Comparison of ENCODE assay signal across 25 mouse cellular contexts in genomic region chr4:99636711-99637110, GRCm38 (mm10). TPM values are rescaled to one million over a fixed set of nuclear protein-coding genes. Genes with fewer than 3 reads are reported as not detected.
DNase-seq lines count a peak whose midpoint lies in the region; TF ChIP-seq lines count a peak whose summit lies in the region.
"Had no signal": no experiment of that assay in that cellular context is flagged by ENCODE, and none has a peak within 500 bp of the region (broad histone marks: within the 10 kb centered on the region; RNA-seq: fewer than 3 reads in every experiment).

No protein-coding gene starts in this region.

- peak; percentile 40 for DNase-seq in heart, adult 11 months
- DNase-seq in heart, adult 8-10 months (ENCODE audit: low spot score): no peak
- DNase-seq in ES-E14 (ENCODE audit: low read depth, low spot score): no peak
- DNase-seq in ZHBTc4 (ENCODE audit: low read depth, low spot score): peak; percentile 93
- DNase-seq in adrenal gland, postnatal 14 days: no peak
- DNase-seq in embryonic facial prominence, embryonic 10.5 days (ENCODE audit: low spot score): no peak
- DNase-seq: adrenal gland, adult 2 months; adrenal gland, postnatal 10 days; adrenal gland, postnatal 36 days; B cell, adult 2 months; cerebellum, adult 11-12 months; cerebellum, adult 2 months; cerebellum, adult 9-10 months; cerebellum, postnatal 10 days; cerebellum, postnatal 25 days had no signal

- WGBS in embryonic facial prominence, embryonic 10.5 days: 91% methylated on average over 4 of the region's 4 CpGs

- peaks cover 5 to 22% of the 10 kb centered on the region in 2 experiments for H3K4me1 ChIP-seq in ES-E14 (ENCODE audit: control insufficient read depth in 2 of 2, insufficient read depth in 2 of 2, low read length in 2 of 2, poor library complexity in 1 of 2)
- no peaks in the 10 kb centered on the region for H3K4me1 ChIP-seq in embryonic facial prominence, embryonic 10.5 days
- H3K4me1 ChIP-seq: embryonic facial prominence, embryonic 13.5 days; embryonic facial prominence, embryonic 15.5 days; forebrain, embryonic 10.5 days; forebrain, embryonic 12.5 days had no signal

- in situ Hi-C loops in ES-E14 (cut with MboI; ENCODE audit: low sequenced_read_pairs in 2 of 2, unreplicated experiment in 2 of 2): no loop called here

- no peak overlapping the region for H3K9ac ChIP-seq in ES-E14 (ENCODE audit: insufficient read depth, low read depth, low read length, poor library complexity, severe bottlenecking)
- H3K9ac ChIP-seq: embryonic facial prominence, embryonic 13.5 days; embryonic facial prominence, embryonic 15.5 days; forebrain, embryonic 12.5 days had no signal

- no peaks in the 10 kb centered on the region for H3K36me3 ChIP-seq in ES-E14 (ENCODE audit: control insufficient read depth, insufficient read depth, low read length, poor library complexity, severe bottlenecking)
- no peaks in the 10 kb centered on the region for H3K36me3 ChIP-seq in embryonic facial prominence, embryonic 10.5 days (replicated peaks)
- H3K36me3 ChIP-seq: embryonic facial prominence, embryonic 13.5 days; embryonic facial prominence, embryonic 15.5 days; forebrain, embryonic 10.5 days; forebrain, embryonic 12.5 days had no signal

- no peak overlapping the region for H3K4me3 ChIP-seq in ES-E14 (ENCODE audit: insufficient read depth in 1 of 2, low read depth in 1 of 2, low read length in 2 of 2, poor library complexity in 1 of 2, severe bottlenecking in 1 of 2)
- H3K4me3 ChIP-seq in embryonic facial prominence, embryonic 10.5 days: no peak overlapping the region
- H3K4me3 ChIP-seq: embryonic facial prominence, embryonic 13.5 days; embryonic facial prominence, embryonic 15.5 days; erythroblast, embryonic 14.5 days; forebrain, embryonic 10.5 days; forebrain, embryonic 12.5 days had no signal

- peaks cover 18% of the 10 kb centered on the region for H3K27me3 ChIP-seq in embryonic facial prominence, embryonic 10.5 days (replicated peaks; ENCODE audit: low read depth, poor library complexity, severe bottlenecking)
- H3K27me3 ChIP-seq: CH12.LX; embryonic facial prominence, embryonic 15.5 days had no signal

- peak overlapping the region; percentile 52; the same call in 1 of the 2 replicates for H3K27ac ChIP-seq in ES-E14 (ENCODE audit: insufficient read depth, low read depth, low read length, poor library complexity, severe bottlenecking)
- no peak overlapping the region for H3K27ac ChIP-seq in embryonic facial prominence, embryonic 10.5 days (replicated peaks)
- H3K27ac ChIP-seq: embryonic facial prominence, embryonic 13.5 days; embryonic facial prominence, embryonic 15.5 days; forebrain, embryonic 10.5 days; forebrain, embryonic 12.5 days had no signal

- H3K9me3 ChIP-seq in ES-E14 (ENCODE audit: control insufficient read depth, insufficient read depth, low read depth, low read length): no peaks in the 10 kb centered on the region
- H3K9me3 ChIP-seq in embryonic facial prominence, embryonic 10.5 days: no peaks in the 10 kb centered on the region
- H3K9me3 ChIP-seq: embryonic facial prominence, embryonic 13.5 days; embryonic facial prominence, embryonic 15.5 days; forebrain, embryonic 10.5 days; forebrain, embryonic 12.5 days had no signal

TF ChIP-seq in ES-E14, 5 proteins besides CTCF, POLR2A, EP300 and RAD21:
- no peak for TF ChIP-seq ZC3H11A (IDR thresholded peaks at IDR 0.05; ENCODE audit: borderline replicate concordance, low read depth, low read length)
- TF ChIP-seq MAFK (IDR thresholded peaks at IDR 0.05; ENCODE audit: insufficient read depth, low read depth, low read length): no peak

RNA-seq across cellular contexts. Expression of gene Foxd3, which starts 19.4 kb away (rescaled TPM):
- under 1 TPM; 0.34 to 0.69 (median 0.41) TPM for total RNA-seq in heart, adult 8-10 months (2022)
- 26.1 and 34.7 TPM in 2 replicates for total RNA-seq in ES-E14 (2012; rRNA removed)
- 1.5 and 1.7 TPM in 2 replicates for total RNA-seq in adrenal gland, postnatal 14 days (2021)
- polyA plus RNA-seq in embryonic facial prominence, embryonic 10.5 days (2016; fragmentation: Nextera tagmentation; extraction: Ambion mirVana): 0.42 and 0.69 TPM in 2 replicates
- total RNA-seq: CH12.LX, MEL had no signal
- polyA plus RNA-seq: CD4-positive, CD25-positive, alpha-beta regulatory T cell, adult 4 months; cortical plate, adult 2 months; erythroblast, embryonic 14.5 days; forebrain, embryonic 14.5 days had no signal

Comparison
In these comparisons a context has a peak if more than half of its experiments do, and no peak if none do; other contexts are left out.
1. DNase-seq: peak in heart, adult 11 months (single experiment) and ZHBTc4 (single experiment); none in heart, adult 8-10 months (single experiment), ES-E14 (single experiment), adrenal gland, postnatal 14 days (single experiment) and embryonic facial prominence, embryonic 10.5 days (single experiment).